Mouse (Mus musculus): ENCODE results near the gene Inhbc. TPM values are rescaled to one million over a fixed set of nuclear protein-coding genes. Genes with fewer than 3 reads are reported as not detected.

Gene Inhbc
- total and polyA plus RNA-seq, 3 experiments = 0.20 to 0.38 TPM; not detected in 1

DNA sequence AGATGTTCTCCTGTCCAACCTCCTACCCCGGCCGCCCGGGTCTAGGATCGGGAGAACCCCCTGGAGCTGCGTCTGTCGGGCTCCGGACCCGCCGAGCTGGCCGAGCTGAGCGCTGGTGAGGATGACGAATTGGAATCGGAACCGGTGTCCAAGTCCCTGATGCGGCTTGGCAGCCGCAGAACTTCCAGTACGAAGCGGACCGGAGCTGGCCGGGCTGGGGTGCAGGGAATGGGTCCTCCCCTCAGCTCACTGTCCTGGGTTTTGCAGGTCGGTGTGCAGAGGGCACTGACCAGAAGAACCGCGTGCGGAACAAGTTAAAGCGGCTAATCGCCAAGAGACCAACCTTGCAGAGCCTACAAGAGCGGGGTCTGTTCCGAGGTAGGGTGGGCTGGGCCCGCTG is 43.4 kb downstream of the Inhbc start:
- TF ChIP-seq ELF1 (IDR thresholded peaks at IDR 0.05; ENCODE audit: low read depth, low read length) = no peak
- no peak for TF ChIP-seq IRF4 (IDR thresholded peaks at IDR 0.05; ENCODE audit: low read depth, low read length)
- no peak for TF ChIP-seq KAT2A (IDR thresholded peaks at IDR 0.05; ENCODE audit: insufficient replicate concordance, low read length)
- TF ChIP-seq ZKSCAN1 (IDR thresholded peaks at IDR 0.05; ENCODE audit: borderline replicate concordance, low read depth, low read length) = no peak
- no peak for TF ChIP-seq UBTF (IDR thresholded peaks at IDR 0.05; ENCODE audit: low read depth, low read length)
- no peak for TF ChIP-seq SIN3A (IDR thresholded peaks at IDR 0.05; ENCODE audit: low read length)
- TF ChIP-seq TCF12 (IDR thresholded peaks at IDR 0.05; ENCODE audit: low read depth, low read length) = no peak
- TF ChIP-seq JUN (IDR thresholded peaks at IDR 0.05; ENCODE audit: insufficient read depth, low read depth, low read length) = no peak
- TF ChIP-seq NRF1 (IDR thresholded peaks at IDR 0.05; ENCODE audit: low read depth, low read length) = no peak
- TF ChIP-seq MAX (IDR thresholded peaks at IDR 0.05; ENCODE audit: low read length) = no peak
- no peak for TF ChIP-seq CHD1 (IDR thresholded peaks at IDR 0.05; ENCODE audit: low read depth, low read length)
- no peak for TF ChIP-seq JUND (conservative IDR thresholded peaks at IDR 0.05; ENCODE audit: low read depth, low read length)
- TF ChIP-seq E2F4 (IDR thresholded peaks at IDR 0.05; ENCODE audit: insufficient replicate concordance, low read depth, low read length) = no peak
- no peak for TF ChIP-seq RCOR1 (conservative IDR thresholded peaks at IDR 0.05; ENCODE audit: low read depth, low read length)
- TF ChIP-seq POLR2AphosphoS2 (IDR thresholded peaks at IDR 0.05; ENCODE audit: low read depth, low read length) = no peak
- no peak for TF ChIP-seq SMC3 (IDR thresholded peaks at IDR 0.05; ENCODE audit: low read depth, low read length)
- TF ChIP-seq POLR2A (IDR thresholded peaks at IDR 0.05; ENCODE audit: low read depth, low read length) = no peak
- no peak for TF ChIP-seq EP300 (IDR thresholded peaks at IDR 0.05; ENCODE audit: low read length)
- TF ChIP-seq HCFC1 (IDR thresholded peaks at IDR 0.05; ENCODE audit: low read depth, low read length) = no peak
- dilution Hi-C loops (cut with MboI; ENCODE audit: extremely low pct_ligation_motif_present, extremely low pct_unique_long_range_greater_than_20kb, low sequenced_read_pairs) (no loop called here), in situ Hi-C loops (cut with MboI; ENCODE audit: low pct_ligation_motif_present, low pct_unique_long_range_greater_than_20kb, low sequenced_read_pairs) (no loop called here)
- H3K9me3 ChIP-seq (replicated peaks; ENCODE audit: low read length) = no peaks in the 10 kb centered on the region
- no peaks in the 10 kb centered on the region for H3K79me2 ChIP-seq (replicated peaks; ENCODE audit: control insufficient read depth, extremely low read depth, insufficient read depth, poor library complexity, severe bottlenecking)
- peaks cover 5 to 34% of the 10 kb centered on the region in 2 experiments for H3K4me1 ChIP-seq (ENCODE audit: control insufficient read depth in 1 of 2, insufficient read depth in 2 of 2)
- H3K4me2 ChIP-seq (ENCODE audit: insufficient read depth, low read depth, poor library complexity, severe bottlenecking) = no peak overlapping the region
- H3K36me3 ChIP-seq (replicated peaks in 1 of 2; ENCODE audit: control insufficient read depth in 1 of 2, insufficient read depth in 1 of 2, low read length in 1 of 2) = peaks cover 36 to 65% of the 10 kb centered on the region in 2 experiments
- no peak overlapping the region for H3K27ac ChIP-seq (ENCODE audit: insufficient read depth, low read depth)
- no peak overlapping the region for H3K9ac ChIP-seq (ENCODE audit: insufficient read depth, low read depth)
- no peaks in the 10 kb centered on the region for H3K27me3 ChIP-seq (replicated peaks)
- H3K4me3 ChIP-seq (replicated peaks in 1 of 3; ENCODE audit: low read depth in 2 of 3, low read length in 2 of 3, poor library complexity in 1 of 3) = no peak overlapping the region
- no peak for DNase-seq (ENCODE audit: extremely low read depth)

DNA sequence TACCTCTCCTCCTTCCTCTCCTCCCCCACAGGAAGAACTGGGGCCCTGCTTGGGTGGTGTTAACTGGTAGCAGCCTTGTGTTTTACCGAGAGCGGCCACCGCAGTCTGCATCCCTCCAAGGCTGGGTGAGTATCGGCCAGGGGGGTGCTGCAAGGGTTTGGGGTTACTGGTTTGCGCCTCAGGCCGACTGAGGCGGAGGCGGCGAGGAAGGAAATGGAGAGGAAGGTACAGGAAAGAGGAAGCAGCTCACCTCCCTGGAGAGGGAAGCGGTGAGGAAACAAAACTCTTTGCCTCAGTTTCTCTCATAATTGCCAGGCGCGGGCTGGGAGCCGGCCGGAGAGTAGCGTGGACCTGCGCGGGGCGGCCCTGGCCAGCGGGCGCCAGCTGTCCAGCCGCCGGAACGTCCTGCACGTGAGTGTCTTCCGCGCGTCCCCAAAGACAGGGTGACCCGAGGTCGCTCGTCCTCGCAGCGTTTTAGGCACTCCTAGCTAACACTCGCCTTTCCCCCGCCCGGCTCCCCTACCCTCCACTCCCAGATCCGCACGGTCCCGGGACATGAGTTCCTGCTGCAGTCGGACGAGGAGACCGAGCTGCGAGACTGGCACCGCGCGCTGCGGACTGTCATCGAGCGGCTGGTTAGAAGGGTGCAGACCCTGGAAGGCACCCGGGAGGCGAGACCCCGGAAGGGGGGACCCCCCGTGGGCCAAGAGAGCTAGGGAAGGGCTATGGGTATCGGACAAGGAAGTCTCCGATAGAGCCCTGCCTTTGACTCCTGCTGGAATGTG is 44.0 kb downstream of the Inhbc start:
- Histone ChIP-seq H3K36me3 (replicated peaks in 1 of 2; ENCODE audit: control insufficient read depth in 1 of 2, insufficient read depth in 1 of 2, low read length in 1 of 2) (peaks cover 36 to 59% of the 10 kb centered on the region in 2 experiments), H3K79me2 (replicated peaks; ENCODE audit: control insufficient read depth, extremely low read depth, insufficient read depth, poor library complexity, severe bottlenecking) (no peaks in the 10 kb centered on the region), H3K4me2 (ENCODE audit: insufficient read depth, low read depth, poor library complexity, severe bottlenecking) (no peak overlapping the region), H3K4me3 (replicated peaks in 1 of 3; ENCODE audit: low read depth in 2 of 3, low read length in 2 of 3, poor library complexity in 1 of 3) (no peak overlapping the region), H3K9me3 (replicated peaks; ENCODE audit: low read length) (no peaks in the 10 kb centered on the region), H3K27ac (ENCODE audit: insufficient read depth, low read depth) (no peak overlapping the region), H3K27me3 (replicated peaks) (no peaks in the 10 kb centered on the region), H3K4me1 (ENCODE audit: control insufficient read depth in 1 of 2, insufficient read depth in 2 of 2) (peaks cover 5 to 39% of the 10 kb centered on the region in 2 experiments), H3K9ac (ENCODE audit: insufficient read depth, low read depth) (no peak overlapping the region)
- TF ChIP-seq MXI1 (IDR thresholded peaks at IDR 0.05; ENCODE audit: low read depth, low read length) = no peak
- no peak for TF ChIP-seq ZC3H11A (IDR thresholded peaks at IDR 0.05; ENCODE audit: low read depth, low read length)
- TF ChIP-seq ZKSCAN1 (IDR thresholded peaks at IDR 0.05; ENCODE audit: borderline replicate concordance, low read depth, low read length) = no peak
- no peak for TF ChIP-seq ZMIZ1 (IDR thresholded peaks at IDR 0.05; ENCODE audit: low read depth, low read length)
- no peak for TF ChIP-seq TBP (conservative IDR thresholded peaks at IDR 0.05; ENCODE audit: low read depth, low read length)
- no peak for TF ChIP-seq MAFK (IDR thresholded peaks at IDR 0.05; ENCODE audit: insufficient replicate concordance, low read length)
- no peak for TF ChIP-seq SIN3A (IDR thresholded peaks at IDR 0.05; ENCODE audit: low read length)
- no peak for TF ChIP-seq IRF4 (IDR thresholded peaks at IDR 0.05; ENCODE audit: low read depth, low read length)
- TF ChIP-seq NRF1 (IDR thresholded peaks at IDR 0.05; ENCODE audit: low read depth, low read length) = no peak
- TF ChIP-seq KAT2A (IDR thresholded peaks at IDR 0.05; ENCODE audit: insufficient replicate concordance, low read length) = no peak
- no peak for DNase-seq (ENCODE audit: extremely low read depth)
- in situ Hi-C loops (cut with MboI; ENCODE audit: low pct_ligation_motif_present, low pct_unique_long_range_greater_than_20kb, low sequenced_read_pairs) (no loop called here), dilution Hi-C loops (cut with MboI; ENCODE audit: extremely low pct_ligation_motif_present, extremely low pct_unique_long_range_greater_than_20kb, low sequenced_read_pairs) (no loop called here)
